Mouse (Mus musculus) neutrophil, adult 5-6 weeks (primary cell): Measurements from ENCODE around the gene Cbarp. TPM values are rescaled to one million over a fixed set of nuclear protein-coding genes. Genes with fewer than 3 reads are reported as not detected.

Experiments used
- ATAC-seq: fragments of 151-379, 151-347 bp; 2 replicates; pipeline ENCODE4 v1.8.0; 2017; ENCODE audit warnings: mild to moderate bottlenecking, moderate TSS enrichment; ENCODE audit not compliant: insufficient number of reproducible peaks, poor library complexity, low FRiP score, severe bottlenecking; ENCODE audit errors: extremely low read depth
- total RNA-seq: library from RNA; stranded (forward); fragments of 200-1000 nt; gene quantifications from 2 replicates; pipeline ENCODE4 v1.2.3, GENCODE M21; 2017

Cbarp gene
- total RNA-seq, 1 experiment from 2014 or later = 1.6 TPM

GRCm38 (mm10) chr10:80159561-80160454 is 19.2 kb upstream of the Cbarp start:
- peak; percentile 71 for ATAC-seq

GRCm38 (mm10) chr10:80159021-80159560 is 18.5 kb upstream of the Cbarp start:
- no peak; the same call in 1 of the 2 replicates for ATAC-seq

GRCm38 (mm10) chr10:80158307-80158986 is 17.8 kb upstream of the Cbarp start:
- peak; percentile 10; the same call in 1 of the 2 replicates for ATAC-seq

- ATAC-seq = no peak
Observed at GRCm38 (mm10) chr10:80157141-80157929, 16.7 kb upstream of the Cbarp start.

GRCm38 (mm10) chr10:80156752-80157053 is 16.1 kb upstream of the Cbarp start:
- no peak for ATAC-seq

GRCm38 (mm10) chr10:80156002-80156751 is 15.5 kb upstream of the Cbarp start:
- no peak for ATAC-seq

- no peak for ATAC-seq
Observed at GRCm38 (mm10) chr10:80155277-80155676, 14.6 kb upstream of the Cbarp start.

GRCm38 (mm10) chr10:80154384-80154783 is 13.7 kb upstream of the Cbarp start:
- ATAC-seq = no peak

- no peak for ATAC-seq
Observed at GRCm38 (mm10) chr10:80153713-80154112, 13.1 kb upstream of the Cbarp start.

- no peak for ATAC-seq
Observed at GRCm38 (mm10) chr10:80152873-80153260, 12.2 kb upstream of the Cbarp start.

GRCm38 (mm10) chr10:80152071-80152872 is 11.6 kb upstream of the Cbarp start:
- ATAC-seq = no peak

- peak; percentile 13 for ATAC-seq
Observed at GRCm38 (mm10) chr10:80151211-80152034, 10.8 kb upstream of the Cbarp start.

- ATAC-seq = no peak
Observed at GRCm38 (mm10) chr10:80150226-80151210, 9.9 kb upstream of the Cbarp start.

- ATAC-seq = peak; percentile 48
Observed at GRCm38 (mm10) chr10:80149291-80150225, 8.9 kb upstream of the Cbarp start.
